Mouse (Mus musculus) layer of hippocampus, adult 2 months (tissue): ENCODE measurements at regions not wholly inside any gene's neighbourhood (a gene's known extent, or its start where the extent isn't known, plus 50 kb on each side); places are given as distances from the start of the nearest gene placed in this dataset.

Experiments
- DNase-seq, 2 experiments: peaks; one replicate each; pipeline ENCODE4 v3.0.0; 2022; ENCODE audit warnings: low spot score in 2 of 2
- H3K27ac ChIP-seq: fragments of 200-600 bp; 2 replicates; pipeline ENCODE4 v1.8.1; 2022
- H3K4me3 ChIP-seq: fragments of 200-600 bp; 2 replicates; pipeline ENCODE4 v1.8.1; 2022; ENCODE audit warnings: mild to moderate bottlenecking
- CTCF ChIP-seq: fragments of 200-600 bp; conservative IDR thresholded peaks from 2 replicates; pipeline ENCODE4 v1.8.1; 2022; ENCODE audit warnings: antibody characterized with exemption, mild to moderate bottlenecking, moderate library complexity

DNA sequence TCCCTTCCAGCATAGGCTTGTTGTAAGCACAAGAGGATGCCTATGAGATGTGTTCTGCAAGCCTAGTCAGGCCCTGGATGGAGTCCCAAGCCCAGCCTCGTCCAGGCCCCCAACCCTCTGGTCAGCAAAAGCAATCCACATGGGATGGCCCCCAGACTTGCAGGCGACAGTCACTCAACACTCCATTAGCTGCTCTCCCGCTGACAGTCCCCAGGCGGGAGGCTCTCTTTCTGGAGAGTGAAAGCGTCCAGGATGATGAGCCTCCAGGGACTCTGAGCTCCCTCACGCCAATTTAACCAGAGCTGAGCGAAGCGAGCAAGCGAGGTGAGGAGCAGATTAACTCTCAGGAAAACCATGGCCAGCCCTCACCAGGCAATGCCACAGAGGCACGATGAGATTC lies 132.7 kb upstream of the 1600014C23Rik start:
- TF ChIP-seq CTCF = no peak
- no peak for DNase-seq
- H3K4me3 ChIP-seq = no peak overlapping the region
- H3K27ac ChIP-seq = no peak overlapping the region

DNA sequence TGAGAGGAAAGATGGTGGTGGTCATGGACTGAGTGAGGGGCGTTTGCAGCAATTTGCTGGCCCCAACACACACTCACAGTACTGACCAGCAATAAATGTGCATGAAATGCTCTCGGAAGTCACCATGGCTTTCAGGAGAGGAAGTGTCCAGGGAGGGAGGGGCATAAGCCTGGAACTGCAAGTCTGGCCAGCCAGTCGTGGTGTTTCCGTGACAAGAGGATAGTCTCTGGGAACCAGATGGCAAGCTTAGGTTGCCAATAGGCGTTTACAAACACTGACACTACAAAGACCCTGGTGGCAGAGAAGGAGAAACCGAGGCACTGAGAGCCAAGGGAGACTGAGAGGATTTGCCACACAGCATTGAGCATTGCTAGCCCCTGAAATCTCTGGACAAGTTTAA lies 132.3 kb upstream of the 1600014C23Rik start:
- no peak overlapping the region for H3K4me3 ChIP-seq
- DNase-seq = no peak
- no peak overlapping the region for H3K27ac ChIP-seq
- TF ChIP-seq CTCF = no peak

GRCm38 (mm10) chr17:45863471-45864205 lies 130.0 kb upstream of the 1600014C23Rik start:
- H3K4me3 ChIP-seq = no peak overlapping the region
- no peak for TF ChIP-seq CTCF
- no peak overlapping the region for H3K27ac ChIP-seq
- no peak for DNase-seq

DNA sequence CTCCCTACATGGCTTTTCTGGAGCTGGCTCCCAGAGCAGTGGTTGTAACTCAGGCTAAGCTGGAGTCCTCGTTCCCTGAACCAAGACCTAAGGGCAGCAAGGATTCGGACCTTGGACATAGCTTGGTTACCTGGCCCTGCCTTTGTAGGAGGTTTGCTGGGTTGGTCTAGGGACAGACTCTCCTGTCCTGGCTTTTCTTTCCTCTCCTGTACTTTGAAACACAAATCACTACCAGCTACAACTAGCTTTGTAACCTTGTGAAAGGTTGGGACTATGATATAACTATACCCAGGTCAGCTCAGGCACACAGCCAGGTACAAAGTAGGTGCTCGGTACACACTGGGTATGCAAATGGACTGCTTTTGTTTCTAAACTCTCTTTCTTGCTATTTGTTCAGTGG lies 129.4 kb upstream of the 1600014C23Rik start:
- no peak for DNase-seq
- H3K27ac ChIP-seq = no peak overlapping the region
- TF ChIP-seq CTCF = no peak
- H3K4me3 ChIP-seq = no peak overlapping the region

GRCm38 (mm10) chr17:45859441-45859840 lies 125.8 kb upstream of the 1600014C23Rik start:
- DNase-seq = no peak
- Histone ChIP-seq H3K4me3 (no peak overlapping the region), H3K27ac (no peak overlapping the region)
- TF ChIP-seq CTCF = no peak

DNA sequence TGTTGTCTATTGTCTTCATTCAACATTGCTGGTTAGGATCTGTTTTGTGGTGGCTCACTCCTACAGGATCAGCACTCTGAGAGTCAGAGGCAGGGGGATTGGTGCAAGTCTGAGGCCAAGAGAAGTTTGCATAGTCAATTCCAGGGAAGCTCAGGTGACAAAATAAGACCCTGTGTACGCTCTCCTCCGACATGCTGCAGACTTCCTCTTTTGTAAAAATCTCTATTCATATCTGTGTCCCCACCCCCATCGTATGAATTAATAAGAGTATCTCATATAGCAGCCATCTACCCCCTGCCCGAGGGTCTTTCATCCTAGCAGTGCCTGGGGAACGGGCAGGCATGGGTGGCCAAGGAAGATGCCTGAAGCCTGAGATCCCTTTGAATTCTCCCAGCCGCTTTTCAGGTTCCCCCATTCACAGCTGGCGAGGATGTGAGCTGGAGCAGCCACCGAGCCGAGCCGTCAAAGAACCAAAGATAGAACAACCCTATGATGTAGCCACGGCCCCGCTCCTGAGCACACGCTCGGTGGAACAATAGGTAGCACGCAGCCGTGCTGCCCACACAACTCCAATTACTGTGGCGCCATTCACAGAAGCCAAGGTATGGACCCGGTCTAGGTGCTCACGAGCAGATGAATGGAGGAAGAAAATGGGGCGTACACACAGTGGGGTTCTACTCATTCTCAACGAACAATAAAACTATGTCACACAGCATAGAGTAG lies 120.4 kb upstream of the 1600014C23Rik start:
- no peak for DNase-seq
- no peak overlapping the region for H3K4me3 ChIP-seq
- no peak for TF ChIP-seq CTCF

GRCm38 (mm10) chr17:45852402-45852801 lies 118.8 kb upstream of the 1600014C23Rik start:
- no peak overlapping the region for H3K4me3 ChIP-seq
- DNase-seq = no peak
- no peak for TF ChIP-seq CTCF
- H3K27ac ChIP-seq = no peak overlapping the region

More for the DNA sequence above, 120.4 kb upstream of the 1600014C23Rik start:
- no peak overlapping the region for H3K27ac ChIP-seq

- Histone ChIP-seq H3K27ac (no peak overlapping the region), H3K4me3 (no peak overlapping the region)
- no peak for TF ChIP-seq CTCF
- DNase-seq = no peak
These were observed 118.2 kb upstream of the 1600014C23Rik start for GRCm38 (mm10) chr17:45851723-45852396.

DNA sequence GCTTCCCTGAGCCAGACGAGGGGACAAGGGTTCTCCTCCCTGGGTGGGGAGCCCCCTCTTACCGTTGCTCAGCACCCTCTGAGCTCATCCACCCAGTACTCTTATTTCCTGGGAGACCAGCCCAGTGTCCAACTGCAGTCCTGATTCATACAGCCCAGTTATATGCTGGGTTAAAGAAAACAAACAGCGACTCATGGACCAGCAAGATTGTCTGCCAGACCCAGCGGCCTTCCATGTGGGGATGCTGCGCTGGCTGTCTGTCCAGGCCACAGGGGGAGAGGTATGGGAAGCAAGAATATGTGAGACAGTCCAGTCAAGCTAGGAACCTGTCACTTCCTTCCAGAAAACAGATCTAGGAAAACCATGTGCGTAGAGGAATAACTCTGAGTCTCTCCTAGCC lies 117.3 kb upstream of the 1600014C23Rik start:
- Histone ChIP-seq H3K27ac (no peak overlapping the region), H3K4me3 (no peak overlapping the region)
- no peak for DNase-seq
- no peak for TF ChIP-seq CTCF

- Histone ChIP-seq H3K4me3 (no peak overlapping the region), H3K27ac (no peak overlapping the region)
- no peak for DNase-seq
- TF ChIP-seq CTCF = no peak
These were observed 116.5 kb upstream of the 1600014C23Rik start for GRCm38 (mm10) chr17:45850174-45850573.

GRCm38 (mm10) chr17:45848605-45849004 lies 115.0 kb upstream of the 1600014C23Rik start:
- Histone ChIP-seq H3K27ac (no peak overlapping the region), H3K4me3 (no peak overlapping the region)
- no peak for DNase-seq
- TF ChIP-seq CTCF = peak; percentile 63

DNA sequence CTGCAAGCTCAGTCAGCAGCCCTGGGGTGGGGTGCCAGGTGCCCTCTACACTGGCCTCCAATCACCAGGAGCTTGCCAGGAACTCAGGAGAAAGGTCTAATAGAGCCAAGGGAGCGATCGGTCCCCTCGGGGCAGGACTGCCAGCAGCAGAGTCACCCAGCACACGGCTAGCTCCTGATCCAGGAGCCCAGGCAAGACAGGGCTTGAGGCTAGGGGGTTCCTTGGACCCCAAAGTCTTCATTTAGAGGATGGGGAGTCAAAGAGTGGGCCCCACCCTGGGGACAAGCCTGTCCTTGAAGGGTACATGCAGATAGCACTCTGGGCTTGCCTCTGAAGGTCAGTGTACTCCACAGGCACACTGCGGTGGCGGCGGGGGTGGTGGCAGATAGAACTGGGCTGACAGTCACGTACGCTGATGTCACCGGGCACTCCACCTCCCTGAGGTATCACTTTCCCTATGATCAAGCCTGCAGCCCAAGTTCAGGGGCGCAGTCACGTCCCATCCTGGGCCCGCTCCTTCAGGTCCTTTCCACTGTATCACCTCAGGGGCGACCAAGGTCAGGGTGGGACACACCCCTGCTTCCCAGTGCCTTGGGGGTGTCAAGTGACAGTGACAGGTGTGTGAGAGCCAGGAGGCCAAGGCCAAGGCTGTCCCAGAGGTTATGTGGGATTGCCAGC lies 114.2 kb upstream of the 1600014C23Rik start:
- no peak for TF ChIP-seq CTCF
- no peak for DNase-seq
- Histone ChIP-seq H3K4me3 (no peak overlapping the region), H3K27ac (no peak overlapping the region)

DNA sequence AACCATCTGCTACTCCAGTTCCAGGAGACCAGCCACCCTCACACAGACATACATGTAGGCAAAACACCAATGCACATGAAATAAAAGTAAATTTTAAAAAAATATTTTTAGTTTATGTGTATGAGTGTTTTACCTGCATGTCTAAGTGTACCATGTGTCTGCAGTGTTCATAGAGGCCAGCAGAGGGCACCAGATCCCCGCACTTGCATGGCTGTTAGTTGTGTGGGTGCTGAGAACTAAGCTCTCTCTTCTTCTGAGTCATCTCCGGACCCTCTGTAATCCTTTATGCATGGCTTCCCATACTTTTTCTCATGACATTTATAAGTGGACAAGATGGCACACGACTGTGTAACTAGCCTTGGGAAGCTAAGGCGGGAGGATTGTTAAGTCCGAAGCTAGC lies 112.2 kb upstream of the 1600014C23Rik start:
- peak; percentile 51 for TF ChIP-seq CTCF
- Histone ChIP-seq H3K27ac (no peak overlapping the region), H3K4me3 (no peak overlapping the region)
- DNase-seq = no peak
